Mouse (Mus musculus) cerebral cortex, adult 2 months (tissue): ENCODE measurements around the gene Pask.

Source experiments
- WGBS: fragments of 180-500 bp; shearing (Covaris S2); methylation state at CpG from one replicate; pipeline ENCODE4 v1.1.7; 2018; 5-methylcytosine and 5-hydroxymethylcytosine counted together

Gene Pask

GRCm38 (mm10) chr1:93342648-93343503 lies at the start of gene Pask, which contains the start of gene Ppp1r7:
Gene Pask (minus strand): TSS chr1:93343482.
Gene Ppp1r7 (plus strand): TSS chr1:93342854.
- under 1% methylated on average over 63 of the region's 63 CpGs for WGBS

DNA sequence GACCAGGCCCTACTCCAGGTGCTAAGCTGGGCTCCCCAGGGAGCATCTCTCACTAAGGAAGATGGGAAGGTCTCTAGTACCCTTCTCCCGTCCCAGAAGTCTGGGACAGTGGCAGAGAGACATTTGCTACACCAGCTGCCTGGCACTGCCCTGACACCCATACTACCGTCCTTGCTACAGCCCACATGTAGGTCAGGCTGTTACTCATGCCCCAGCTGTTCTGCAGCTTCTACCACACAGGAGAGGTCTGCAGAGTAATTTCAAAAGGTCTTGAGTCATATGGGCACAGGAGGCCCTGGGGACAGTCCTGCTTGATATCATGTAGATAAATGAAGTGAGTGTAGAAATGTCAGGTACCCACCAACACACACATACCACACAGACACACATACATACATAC lies 45.6 kb upstream of the Pask start:
- WGBS, result 76% methylated on average over 2 of the region's 2 CpGs

DNA sequence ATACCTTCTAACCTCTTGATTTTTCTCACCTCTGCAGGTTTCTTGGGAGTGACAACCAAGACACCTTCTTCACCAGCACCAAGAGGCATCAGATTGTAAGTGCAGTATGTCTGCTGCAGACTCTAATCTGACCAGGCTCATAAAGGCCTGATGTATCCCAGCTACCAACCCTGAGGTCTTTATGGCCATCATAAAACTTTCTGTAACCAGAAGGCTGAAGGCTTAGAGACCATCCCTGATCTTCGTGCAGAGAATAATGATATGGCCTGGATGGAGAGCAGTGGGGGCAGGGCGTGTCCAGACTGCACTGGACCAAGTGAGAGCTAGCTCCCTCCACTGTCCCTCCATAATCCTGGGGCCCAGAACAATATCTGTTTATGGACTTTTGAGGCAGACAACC lies 43.9 kb upstream of the Pask start:
- 92% methylated on average over 2 of the region's 2 CpGs for WGBS

- 81% methylated on average over 5 of the region's 5 CpGs for WGBS
Measured at GRCm38 (mm10) chr1:93379117-93379516, 35.8 kb upstream of the Pask start.

DNA sequence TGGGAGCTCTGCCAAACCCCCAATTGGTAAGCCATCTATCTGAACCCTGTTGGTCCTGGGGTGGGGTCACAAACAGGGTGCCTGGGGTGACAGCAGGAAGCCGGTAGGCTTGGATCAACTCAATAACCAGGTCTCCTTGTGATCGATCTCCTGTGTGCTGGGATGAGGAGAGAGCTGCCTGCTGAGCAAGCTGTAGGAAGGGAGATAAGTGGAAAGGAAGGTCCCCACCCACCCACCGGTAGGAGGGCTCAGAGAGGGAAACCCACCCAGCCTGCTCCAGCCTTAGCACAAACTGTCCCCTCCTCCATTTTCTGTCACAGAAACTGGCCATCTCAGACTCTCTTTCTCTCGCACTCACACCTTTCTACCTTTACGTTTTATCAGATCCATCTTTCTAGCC lies 34.0 kb upstream of the Pask start:
- WGBS, result 77% methylated on average over 5 of the region's 5 CpGs

- 91% methylated on average over 4 of the region's 4 CpGs for WGBS
Measured at GRCm38 (mm10) chr1:93373665-93374064, 30.4 kb upstream of the Pask start, which contains the start of gene Ano7. Gene Ano7 (plus strand): TSS chr1:93373930.

- 94% methylated on average over 6 of the region's 6 CpGs for WGBS
Measured at GRCm38 (mm10) chr1:93365641-93366040, 22.4 kb upstream of the Pask start.

DNA sequence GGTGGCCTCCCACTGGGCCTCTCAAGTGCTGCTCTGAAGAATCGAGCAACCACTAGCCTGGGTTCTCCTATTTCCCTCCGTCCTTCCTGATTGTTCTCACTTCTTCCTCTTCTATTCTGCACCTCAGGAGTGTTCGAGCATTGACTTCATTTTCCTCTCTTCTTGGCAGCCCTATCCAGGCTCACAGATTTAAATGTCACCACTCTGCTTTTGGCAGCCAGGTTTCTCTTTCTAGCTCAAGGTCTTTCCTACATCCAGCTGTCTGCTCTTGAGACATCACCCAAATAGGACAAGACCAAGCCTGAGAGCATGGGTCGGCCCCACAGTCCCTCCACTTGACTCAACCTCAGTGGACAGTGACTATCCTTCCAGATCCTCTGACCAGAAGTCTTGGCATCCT lies 19.4 kb upstream of the Pask start:
- WGBS, result 58% methylated on average over 4 of the region's 4 CpGs

DNA sequence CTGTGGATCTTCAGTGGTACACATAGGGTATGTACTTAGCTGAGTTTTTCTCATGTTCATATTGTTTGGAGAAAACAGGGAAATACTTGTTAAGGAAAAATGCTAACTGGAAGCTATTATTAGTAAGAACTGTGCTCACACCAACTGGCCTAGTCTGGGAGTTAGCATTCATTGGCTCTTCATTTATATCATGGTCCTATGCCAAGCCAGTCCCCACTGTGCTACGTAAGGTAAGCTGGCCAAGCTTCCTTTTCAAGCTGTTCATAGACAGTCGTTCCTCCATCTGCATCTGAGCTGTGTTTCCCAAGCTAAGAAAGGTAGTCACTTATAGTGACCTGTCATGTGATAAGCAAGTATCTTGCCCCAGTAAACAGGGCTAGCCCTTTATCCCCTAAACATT lies 9.4 kb upstream of the Pask start:
- WGBS, result 49% methylated on average over 2 of the region's 2 CpGs

GRCm38 (mm10) chr1:93349701-93350100 lies 6.4 kb upstream of the Pask start:
- 25% methylated on average over 4 of the region's 4 CpGs for WGBS

- 59% methylated on average over 5 of the region's 5 CpGs for WGBS
Measured at GRCm38 (mm10) chr1:93347176-93347575, 3.9 kb upstream of the Pask start.

- under 1% methylated on average over 39 of the region's 39 CpGs for WGBS
Measured at GRCm38 (mm10) chr1:93343504-93344047, 294 bp upstream of the Pask start.

- 84% methylated on average over 2 of the region's 2 CpGs for WGBS
Measured at GRCm38 (mm10) chr1:93334621-93335020, 8.7 kb downstream of the Pask start.

- WGBS, result 86% methylated on average over 3 of the region's 3 CpGs
Measured at GRCm38 (mm10) chr1:93326446-93326845, 16.8 kb downstream of the Pask start.

DNA sequence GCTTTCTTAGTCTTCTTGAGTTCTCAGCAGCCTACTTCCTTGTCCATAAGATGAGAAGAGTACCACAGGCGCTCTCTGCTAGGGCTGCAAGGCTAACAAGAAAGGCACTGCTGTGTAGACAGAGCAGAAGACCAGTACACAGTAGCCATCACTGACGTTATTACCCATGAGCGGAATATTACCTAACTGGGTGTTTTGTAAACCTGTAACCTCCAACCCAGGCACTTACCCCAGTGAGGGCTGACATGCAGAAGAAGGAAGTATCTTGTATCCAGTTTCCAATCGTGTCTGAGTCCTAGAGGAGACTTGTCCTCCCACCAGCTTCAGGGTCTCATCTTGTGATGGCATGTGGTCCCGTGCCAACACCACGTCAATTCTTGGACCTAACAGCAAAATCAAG lies 19.3 kb downstream of the Pask start:
- 95% methylated on average over 6 of the region's 6 CpGs for WGBS

GRCm38 (mm10) chr1:93305581-93306337 lies 37.5 kb downstream of the Pask start, which contains the start of gene Mterf4:
Gene Mterf4 (minus strand): TSS chr1:93305915.
- 3% methylated on average over 36 of the region's 36 CpGs for WGBS

GRCm38 (mm10) chr1:93300578-93300977 lies 42.7 kb downstream of the Pask start:
- 66% methylated on average over 3 of the region's 3 CpGs for WGBS

GRCm38 (mm10) chr1:93299791-93300190 lies 43.5 kb downstream of the Pask start:
- 88% methylated on average over 4 of the region's 4 CpGs for WGBS

GRCm38 (mm10) chr1:93294491-93294890 lies 48.8 kb downstream of the Pask start:
- 77% methylated on average over 3 of the region's 3 CpGs for WGBS

- WGBS, result 58% methylated on average over 8 of the region's 8 CpGs
Measured at GRCm38 (mm10) chr1:93292006-93292405, 51.3 kb downstream of the Pask start.

DNA sequence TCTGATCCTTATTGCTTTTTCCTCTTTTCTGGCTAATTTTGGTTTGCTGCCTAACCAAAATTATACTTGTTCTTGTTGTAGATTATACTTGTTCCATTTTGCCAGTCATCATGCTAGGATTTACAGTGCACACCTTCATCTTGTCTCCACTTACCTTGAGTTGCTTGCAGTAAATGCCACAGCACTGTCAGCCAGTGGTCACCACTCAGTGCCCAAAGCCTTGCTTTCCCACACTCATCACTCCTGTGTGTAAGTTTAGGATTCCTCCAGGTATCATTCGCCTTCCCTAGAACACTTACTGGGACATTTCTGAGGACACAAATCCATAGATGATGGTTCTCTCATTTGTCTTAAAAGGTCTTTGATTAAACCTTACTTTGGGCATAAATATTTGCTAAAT lies 51.7 kb downstream of the Pask start:
- 95% methylated on average over 1 of the region's 1 CpGs for WGBS

- 82% methylated on average over 4 of the region's 4 CpGs for WGBS
Measured at GRCm38 (mm10) chr1:93290956-93291355, 52.3 kb downstream of the Pask start.
